Mouse (Mus musculus): ENCODE data around the gene Cdh16. TPM values are rescaled to one million over a fixed set of nuclear protein-coding genes. Genes with fewer than 3 reads are reported as not detected.

Cdh16 gene
- polyA plus RNA-seq, 1 experiment = not detected

DNA sequence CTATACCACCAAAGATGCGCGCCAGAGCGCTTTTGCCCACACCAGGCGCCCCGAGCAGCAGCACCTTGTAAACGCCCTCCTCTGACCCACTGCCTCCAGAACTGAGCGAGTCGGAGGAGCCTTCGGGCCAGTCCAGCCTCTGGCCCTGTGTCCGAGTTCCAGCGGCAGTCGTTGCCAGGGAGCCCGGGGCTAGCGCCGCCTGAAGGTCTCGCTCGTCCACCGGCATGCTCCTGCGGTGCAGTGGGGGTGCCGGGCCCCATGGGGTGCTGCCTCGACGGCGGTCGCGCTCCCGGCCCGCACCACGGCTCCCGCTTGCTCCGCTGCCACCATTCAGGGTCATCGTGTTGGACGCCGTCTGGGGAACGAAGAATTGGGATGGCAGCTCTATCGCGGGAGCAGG, 6.4 kb upstream of the Cdh16 start:
- Histone ChIP-seq H3K27ac (ENCODE audit: control insufficient read depth, insufficient read depth, low read depth, low read length) (no peak overlapping the region), H3K4me3 (ENCODE audit: control insufficient read depth, low read depth, low read length) (peak overlapping the region; percentile 23), H3K27me3 (ENCODE audit: control insufficient read depth, insufficient read depth, low read length) (no peaks in the 10 kb centered on the region), H3K36me3 (ENCODE audit: control insufficient read depth, insufficient read depth, low read length) (no peaks in the 10 kb centered on the region), H3K4me1 (ENCODE audit: control insufficient read depth, insufficient read depth, low read length) (peaks cover 18% of the 10 kb centered on the region)
- TF ChIP-seq POLR2A (IDR thresholded peaks at IDR 0.05; ENCODE audit: control insufficient read depth, low read depth, low read length) = no peak
- TF ChIP-seq CTCF (IDR thresholded peaks at IDR 0.05; ENCODE audit: control insufficient read depth, insufficient read depth, insufficient replicate concordance, low read depth, low read length) = no peak

DNA sequence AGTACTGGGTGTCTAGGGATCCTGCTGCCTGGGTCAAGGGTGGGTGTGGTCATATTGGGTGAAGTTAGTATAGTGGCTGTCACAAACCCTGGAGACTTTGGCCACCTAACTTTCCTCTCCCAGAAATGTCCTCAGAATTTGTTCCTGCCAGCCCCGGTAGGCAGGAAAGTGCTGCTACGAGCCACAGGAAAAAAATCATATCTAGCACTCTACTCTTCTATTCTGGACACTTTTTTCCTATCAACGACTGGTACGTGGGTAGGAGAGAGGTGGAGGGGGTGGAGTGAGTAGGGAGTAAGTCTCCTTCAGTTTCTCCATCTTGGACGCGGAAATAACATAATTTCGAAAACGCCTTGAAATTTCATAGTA, 5.9 kb upstream of the Cdh16 start:
- H3K4me1 ChIP-seq (ENCODE audit: control insufficient read depth, insufficient read depth, low read length) = peaks cover 18% of the 10 kb centered on the region
- H3K36me3 ChIP-seq (ENCODE audit: control insufficient read depth, insufficient read depth, low read length) = no peaks in the 10 kb centered on the region
- TF ChIP-seq CTCF (IDR thresholded peaks at IDR 0.05; ENCODE audit: control insufficient read depth, insufficient read depth, insufficient replicate concordance, low read depth, low read length) = no peak
- no peak for TF ChIP-seq POLR2A (IDR thresholded peaks at IDR 0.05; ENCODE audit: control insufficient read depth, low read depth, low read length)
- no peak overlapping the region for H3K4me3 ChIP-seq (ENCODE audit: control insufficient read depth, low read depth, low read length)
- no peak overlapping the region for H3K27ac ChIP-seq (ENCODE audit: control insufficient read depth, insufficient read depth, low read depth, low read length)
- H3K27me3 ChIP-seq (ENCODE audit: control insufficient read depth, insufficient read depth, low read length) = no peaks in the 10 kb centered on the region

DNA sequence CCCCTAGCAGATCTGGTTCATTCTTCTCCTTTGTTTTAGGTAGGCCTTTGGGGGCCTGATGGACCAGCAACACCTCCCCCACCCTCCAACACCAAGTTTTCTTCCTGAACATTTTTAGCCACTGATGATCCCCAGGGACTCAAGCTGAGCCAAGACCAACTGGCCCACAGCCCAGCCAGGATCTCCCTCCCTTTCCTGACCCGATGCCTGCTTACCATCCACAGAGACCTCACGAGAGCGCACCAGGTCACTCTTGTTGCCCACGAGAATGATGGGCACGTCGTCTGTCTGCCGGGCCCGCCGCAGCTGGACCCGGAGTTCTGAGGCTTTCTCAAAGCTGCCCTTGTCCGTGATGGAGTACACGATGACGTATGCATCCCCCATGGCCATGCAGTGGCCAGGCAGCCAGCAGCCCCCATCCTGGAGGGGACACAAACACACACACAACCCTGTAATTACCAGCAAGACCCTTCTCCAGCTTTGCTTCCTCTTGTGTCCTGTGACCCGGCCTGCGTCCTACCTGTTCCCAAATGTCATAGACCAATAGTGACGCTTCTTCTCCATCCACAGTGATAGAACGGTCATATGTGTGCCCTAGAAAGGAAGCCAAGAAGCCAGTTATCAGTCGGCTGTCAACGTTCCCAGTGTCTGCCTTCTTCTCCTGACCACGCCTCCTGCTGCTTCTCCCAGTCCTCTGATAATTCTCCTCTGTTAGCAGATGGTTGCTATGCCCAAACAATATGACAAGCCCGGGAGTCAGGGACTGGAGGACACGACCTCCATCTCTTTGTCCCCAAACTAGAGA, 5.3 kb upstream of the Cdh16 start:
- Histone ChIP-seq H3K4me3 (ENCODE audit: control insufficient read depth, low read depth, low read length) (no peak overlapping the region), H3K27ac (ENCODE audit: control insufficient read depth, insufficient read depth, low read depth, low read length) (no peak overlapping the region), H3K36me3 (ENCODE audit: control insufficient read depth, insufficient read depth, low read length) (no peaks in the 10 kb centered on the region), H3K4me1 (ENCODE audit: control insufficient read depth, insufficient read depth, low read length) (peaks cover 18% of the 10 kb centered on the region), H3K27me3 (ENCODE audit: control insufficient read depth, insufficient read depth, low read length) (no peaks in the 10 kb centered on the region)
- TF ChIP-seq CTCF (IDR thresholded peaks at IDR 0.05; ENCODE audit: control insufficient read depth, insufficient read depth, insufficient replicate concordance, low read depth, low read length) (no peak), POLR2A (IDR thresholded peaks at IDR 0.05; ENCODE audit: control insufficient read depth, low read depth, low read length) (no peak)

DNA sequence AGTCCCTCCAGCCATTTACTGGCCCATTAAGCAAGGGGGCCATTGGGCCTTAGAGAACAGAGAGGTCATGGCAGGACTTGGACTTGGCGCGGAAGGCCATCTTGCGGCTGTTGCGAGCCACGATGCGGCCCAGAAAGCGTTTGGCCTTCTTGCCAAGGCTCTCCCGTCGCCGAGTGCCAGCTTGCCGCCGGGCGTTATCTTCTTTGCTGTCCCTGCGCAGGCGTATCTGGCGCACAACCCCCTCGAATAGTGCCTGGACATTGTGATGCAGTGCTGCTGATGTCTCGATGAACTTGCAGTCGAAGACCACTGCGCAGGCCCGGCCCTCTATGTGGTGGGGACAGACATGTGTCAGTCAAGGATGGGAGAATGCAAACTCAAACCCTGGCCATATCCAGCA, 4.2 kb upstream of the Cdh16 start:
- no peaks in the 10 kb centered on the region for H3K36me3 ChIP-seq (ENCODE audit: control insufficient read depth, insufficient read depth, low read length)
- no peak overlapping the region for H3K27ac ChIP-seq (ENCODE audit: control insufficient read depth, insufficient read depth, low read depth, low read length)
- TF ChIP-seq CTCF (IDR thresholded peaks at IDR 0.05; ENCODE audit: control insufficient read depth, insufficient read depth, insufficient replicate concordance, low read depth, low read length) (no peak), POLR2A (IDR thresholded peaks at IDR 0.05; ENCODE audit: control insufficient read depth, low read depth, low read length) (no peak)
- H3K4me1 ChIP-seq (ENCODE audit: control insufficient read depth, insufficient read depth, low read length) = peaks cover 18% of the 10 kb centered on the region
- no peak overlapping the region for H3K4me3 ChIP-seq (ENCODE audit: control insufficient read depth, low read depth, low read length)
- H3K27me3 ChIP-seq (ENCODE audit: control insufficient read depth, insufficient read depth, low read length) = no peaks in the 10 kb centered on the region

DNA sequence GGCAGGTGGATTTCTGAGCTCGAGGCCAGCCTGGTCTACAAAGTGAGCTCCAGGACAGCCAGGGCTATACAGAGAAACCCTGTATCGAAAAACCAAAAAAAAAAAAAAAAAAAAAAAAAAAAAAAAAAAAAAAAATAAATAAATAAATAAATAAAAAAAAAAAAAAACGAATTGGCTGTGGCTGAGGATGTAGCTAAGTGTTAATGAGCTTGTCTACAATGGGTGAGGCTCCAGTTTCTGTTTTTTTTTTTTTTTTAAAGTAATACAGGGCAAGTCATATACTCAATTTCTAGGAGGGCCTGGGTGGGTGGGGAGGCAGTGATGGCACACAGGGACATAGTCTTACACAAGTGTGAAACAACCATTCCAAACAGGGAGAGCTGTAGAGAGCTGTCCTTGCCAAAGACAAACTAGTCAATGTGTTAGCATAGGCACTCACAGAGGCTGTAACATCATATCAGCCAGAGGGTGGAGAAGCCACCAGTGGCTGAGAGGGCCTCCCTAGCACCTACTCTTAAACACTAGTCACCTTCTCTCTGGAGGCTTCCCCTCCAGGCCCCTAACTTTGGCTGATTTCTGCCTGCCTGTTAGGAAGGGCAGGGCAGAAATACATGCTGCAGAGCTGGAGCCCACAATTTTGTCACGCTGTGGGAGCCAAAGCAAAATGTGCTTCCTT, 3.0 kb upstream of the Cdh16 start:
- no peak overlapping the region for H3K4me3 ChIP-seq (ENCODE audit: control insufficient read depth, low read depth, low read length)
- no peak overlapping the region for H3K27ac ChIP-seq (ENCODE audit: control insufficient read depth, insufficient read depth, low read depth, low read length)
- no peaks in the 10 kb centered on the region for H3K36me3 ChIP-seq (ENCODE audit: control insufficient read depth, insufficient read depth, low read length)
- no peaks in the 10 kb centered on the region for H3K27me3 ChIP-seq (ENCODE audit: control insufficient read depth, insufficient read depth, low read length)
- TF ChIP-seq POLR2A (IDR thresholded peaks at IDR 0.05; ENCODE audit: control insufficient read depth, low read depth, low read length) = no peak
- no peak for TF ChIP-seq CTCF (IDR thresholded peaks at IDR 0.05; ENCODE audit: control insufficient read depth, insufficient read depth, insufficient replicate concordance, low read depth, low read length)
- H3K4me1 ChIP-seq (ENCODE audit: control insufficient read depth, insufficient read depth, low read length) = peaks cover 18% of the 10 kb centered on the region

DNA sequence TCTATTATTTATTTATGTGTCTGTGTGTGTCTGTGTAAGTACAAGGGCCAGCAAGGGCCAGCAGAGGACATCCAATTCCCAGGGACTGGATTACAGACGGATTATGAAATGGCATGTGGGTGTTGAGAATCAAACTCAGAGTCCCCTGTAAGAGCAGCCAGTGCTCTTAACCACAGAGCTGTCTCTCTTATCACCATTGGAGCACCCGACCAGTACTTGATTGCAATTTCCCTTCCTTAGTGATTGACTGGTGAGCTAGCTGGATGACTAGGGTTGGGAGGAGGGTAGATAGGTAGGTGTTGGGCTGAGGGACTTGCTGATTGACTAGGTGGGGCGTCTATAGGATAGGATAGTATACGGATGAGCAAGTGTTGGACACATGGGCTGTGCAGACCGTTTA, 3.4 kb downstream of the Cdh16 start:
- H3K36me3 ChIP-seq (ENCODE audit: control insufficient read depth, insufficient read depth, low read length) = no peaks in the 10 kb centered on the region
- no peaks in the 10 kb centered on the region for H3K4me1 ChIP-seq (ENCODE audit: control insufficient read depth, insufficient read depth, low read length)
- H3K4me3 ChIP-seq (ENCODE audit: control insufficient read depth, low read depth, low read length) = no peak overlapping the region
- TF ChIP-seq CTCF (IDR thresholded peaks at IDR 0.05; ENCODE audit: control insufficient read depth, insufficient read depth, insufficient replicate concordance, low read depth, low read length) (no peak), POLR2A (IDR thresholded peaks at IDR 0.05; ENCODE audit: control insufficient read depth, low read depth, low read length) (no peak)
- no peak overlapping the region for H3K27ac ChIP-seq (ENCODE audit: control insufficient read depth, insufficient read depth, low read depth, low read length)
- H3K27me3 ChIP-seq (ENCODE audit: control insufficient read depth, insufficient read depth, low read length) = no peaks in the 10 kb centered on the region

DNA sequence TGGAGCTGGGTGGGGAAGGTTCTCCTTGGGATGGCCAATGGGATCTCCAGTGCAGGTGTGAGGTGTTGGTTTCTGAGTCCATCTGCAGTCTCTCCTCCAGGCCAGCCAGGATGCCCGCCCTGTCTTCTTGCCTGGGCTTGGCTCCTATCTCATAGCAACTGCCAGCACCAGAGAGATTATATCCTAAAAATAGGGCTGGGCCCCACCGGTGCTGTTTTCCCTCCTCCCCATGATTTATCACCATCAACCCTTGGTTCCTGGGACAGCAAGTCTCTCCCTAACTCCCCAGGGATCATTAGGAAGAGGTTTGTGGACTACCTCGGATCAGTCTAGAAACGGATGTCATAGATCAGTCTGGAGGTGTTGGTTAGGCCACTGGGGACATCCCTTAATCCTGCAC, 11.1 kb downstream of the Cdh16 start:
- H3K27me3 ChIP-seq (ENCODE audit: control insufficient read depth, insufficient read depth, low read length) = no peaks in the 10 kb centered on the region
- no peak overlapping the region for H3K4me3 ChIP-seq (ENCODE audit: control insufficient read depth, low read depth, low read length)
- no peaks in the 10 kb centered on the region for H3K4me1 ChIP-seq (ENCODE audit: control insufficient read depth, insufficient read depth, low read length)
- H3K27ac ChIP-seq (ENCODE audit: control insufficient read depth, insufficient read depth, low read depth, low read length) = no peak overlapping the region
- no peaks in the 10 kb centered on the region for H3K36me3 ChIP-seq (ENCODE audit: control insufficient read depth, insufficient read depth, low read length)
- TF ChIP-seq CTCF (IDR thresholded peaks at IDR 0.05; ENCODE audit: control insufficient read depth, insufficient read depth, insufficient replicate concordance, low read depth, low read length) = no peak
- no peak for TF ChIP-seq POLR2A (IDR thresholded peaks at IDR 0.05; ENCODE audit: control insufficient read depth, low read depth, low read length)
